Mouse (Mus musculus): Measurements from ENCODE around the gene Acox1.
A peak's percentile ranks its signal among the peaks of the same experiment; 100 is the strongest.

Acox1 gene

DNA sequence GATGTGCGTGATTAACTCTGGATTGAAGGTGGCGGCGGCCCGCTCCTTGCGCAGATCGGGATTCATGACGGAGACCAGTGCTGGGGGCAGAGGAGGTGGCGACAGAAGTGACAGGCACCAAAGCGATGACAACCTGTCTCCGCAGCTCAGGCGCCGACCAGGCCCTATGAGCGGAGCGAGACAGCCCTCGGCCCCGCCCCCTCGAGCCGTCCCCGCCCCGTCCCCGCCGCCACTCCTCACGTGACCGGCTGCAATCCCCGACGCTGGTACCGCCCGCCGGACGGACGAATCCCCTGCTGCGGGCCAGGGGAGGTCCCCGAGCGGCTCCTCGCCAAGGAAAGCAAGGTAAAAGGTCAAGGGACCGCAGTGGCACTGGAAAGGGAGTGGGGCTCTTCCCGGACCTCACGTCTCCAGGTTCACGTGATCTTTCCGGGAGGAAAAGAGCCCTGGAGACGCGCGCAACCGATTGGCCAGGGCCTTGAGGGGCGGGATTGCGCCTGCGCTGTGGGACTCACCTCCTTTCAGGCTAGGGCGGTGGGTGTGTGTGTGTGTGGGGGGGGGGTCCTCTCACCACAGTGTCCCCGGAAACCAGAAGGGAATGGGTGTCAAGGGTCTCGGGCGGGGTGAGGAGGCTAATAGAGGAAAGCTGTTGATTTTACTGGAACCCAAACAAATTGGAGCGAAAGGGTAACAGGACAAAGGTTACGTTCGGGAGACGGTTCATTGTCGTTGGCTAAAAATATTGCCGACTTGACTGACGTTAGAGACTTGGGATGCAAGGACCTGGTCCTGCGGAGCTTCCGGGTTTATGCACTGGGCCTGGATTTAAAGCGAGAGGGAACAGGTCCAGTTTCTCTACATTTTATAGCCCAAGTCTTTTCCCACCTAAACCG is at the start of gene Acox1, which contains the start of gene Ten1:
TSS of gene Acox1 (minus strand) at position 407 of the 893 bp plus-strand sequence.
TSS of gene Ten1 (plus strand) at position 217 of the 893 bp plus-strand sequence.
- peak; percentile 99 for DNase-seq (ENCODE audit: inconsistent age in 2 of 2, low spot score in 1 of 2)

DNA sequence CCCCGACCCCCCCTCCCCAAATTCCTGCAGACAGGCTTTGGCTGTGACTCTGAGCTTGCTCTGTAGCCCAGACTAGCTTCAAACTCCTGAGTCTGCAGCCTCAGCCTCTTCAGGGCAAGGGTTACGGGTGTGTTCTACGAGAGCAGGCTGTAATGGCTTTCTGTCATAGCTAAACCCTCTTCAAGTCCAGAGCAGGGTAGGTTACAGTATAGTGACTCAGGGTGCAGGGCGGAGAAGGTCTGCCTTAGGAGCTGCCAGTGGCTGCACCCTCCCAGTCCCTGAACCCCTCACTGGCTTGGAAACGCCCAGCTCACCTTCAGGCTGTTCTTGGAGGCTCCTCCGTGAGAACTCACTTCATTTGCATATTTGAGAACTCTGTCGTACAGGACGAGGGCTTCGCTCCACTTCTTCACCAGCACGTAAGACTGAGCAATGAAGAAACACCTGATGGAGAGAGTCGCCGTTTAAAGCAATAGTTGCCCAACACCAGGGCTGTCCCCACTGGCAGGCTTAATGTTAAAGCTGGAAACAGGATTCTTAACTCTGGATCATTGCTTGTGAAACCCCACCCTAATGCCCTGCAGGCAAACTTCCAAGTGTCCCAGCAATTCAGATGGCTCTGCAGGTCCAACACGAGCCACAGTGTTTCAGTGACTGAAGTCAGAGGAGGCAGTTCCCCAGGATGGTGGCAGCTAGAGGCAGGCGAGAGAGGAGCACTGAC is 48.8 kb upstream of the Acox1 start:
- no peak for DNase-seq (ENCODE audit: inconsistent age in 2 of 2, low spot score in 1 of 2)

DNA sequence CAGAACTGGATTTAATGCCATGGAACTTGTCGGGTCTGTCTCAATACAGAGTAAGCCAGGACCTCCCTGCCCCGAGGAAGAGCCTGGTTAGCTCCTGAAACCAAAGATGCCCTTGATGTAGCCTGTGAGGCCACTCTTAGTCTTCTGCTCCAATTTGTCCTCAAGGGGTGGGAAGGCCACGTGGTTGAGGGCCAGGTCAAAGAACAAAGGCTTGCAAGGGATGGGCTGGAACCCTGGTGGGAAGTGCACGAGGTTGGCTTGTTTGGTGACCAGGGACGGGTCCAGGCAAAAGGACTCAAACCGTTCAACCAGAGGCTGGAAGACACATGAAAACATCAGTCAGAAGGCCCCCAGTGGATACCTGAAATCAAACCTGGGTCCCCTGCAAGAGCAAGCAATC is 46.8 kb upstream of the Acox1 start:
- DNase-seq (ENCODE audit: inconsistent age in 2 of 2, low spot score in 1 of 2) = no peak

DNA sequence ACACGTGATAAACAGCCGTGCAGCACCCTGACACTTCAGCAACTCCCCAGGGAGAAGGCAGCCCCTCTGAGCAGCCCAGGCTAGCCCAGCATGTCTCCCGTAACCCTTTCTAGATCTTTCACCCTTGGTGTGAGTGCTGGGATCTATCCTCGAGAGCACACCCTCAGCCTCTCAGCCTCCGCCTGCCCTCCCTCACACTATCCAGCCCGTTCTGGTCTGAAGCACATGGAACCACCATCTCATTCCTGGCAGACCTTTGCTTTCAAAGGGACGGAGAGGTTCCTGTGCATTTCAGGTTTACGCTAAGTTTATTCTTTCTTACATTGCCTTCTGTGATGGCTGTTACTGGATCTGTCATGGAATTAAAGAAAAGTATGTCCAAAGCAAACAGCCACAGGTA is 45.7 kb upstream of the Acox1 start:
- no peak for DNase-seq (ENCODE audit: inconsistent age in 2 of 2, low spot score in 1 of 2)

DNA sequence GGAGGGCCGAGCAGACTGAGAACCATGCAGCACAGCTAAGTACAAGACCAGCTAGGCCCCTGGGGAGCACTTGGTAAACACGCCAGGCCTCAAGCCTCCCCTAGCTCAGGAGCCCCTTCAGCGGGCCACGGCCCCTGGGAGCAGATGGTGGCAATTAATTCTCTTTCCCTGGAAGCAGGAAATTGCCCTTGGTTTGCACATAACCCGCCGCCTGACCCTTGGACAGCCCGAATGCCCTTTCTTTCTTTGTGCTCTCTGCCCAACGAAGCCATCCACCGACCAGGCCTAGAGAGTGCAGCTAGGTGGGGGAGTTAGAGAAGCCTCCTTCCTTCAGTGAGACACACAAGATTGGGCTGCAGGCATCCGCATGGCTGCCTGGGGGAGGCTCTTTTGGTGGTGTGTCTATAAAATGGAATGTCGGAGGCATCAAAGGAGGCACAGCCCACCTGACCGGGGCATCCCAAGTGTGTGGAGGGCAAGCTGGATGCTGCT is 42.9 kb upstream of the Acox1 start:
- no peak for DNase-seq (ENCODE audit: inconsistent age in 2 of 2, low spot score in 1 of 2)

DNA sequence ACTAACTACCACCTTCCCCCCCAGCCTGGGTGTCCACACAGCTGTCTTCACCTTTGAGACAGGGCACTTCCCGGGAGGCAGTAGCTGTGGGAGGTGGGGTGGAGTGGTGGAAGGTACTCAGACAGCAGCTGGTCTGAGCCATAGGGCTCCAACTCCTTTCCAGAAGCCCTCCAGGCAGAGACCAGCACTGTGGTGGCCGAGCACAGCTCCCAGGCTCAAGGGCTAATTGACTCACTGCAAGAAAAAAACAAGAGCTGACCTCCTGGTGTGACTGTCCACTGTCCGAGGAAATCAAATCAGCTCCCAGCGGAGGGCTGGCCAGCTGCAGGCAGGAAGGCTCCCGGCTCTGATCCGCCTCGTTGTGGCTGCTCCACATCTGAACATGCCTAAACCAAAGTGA is 41.0 kb upstream of the Acox1 start:
- DNase-seq (ENCODE audit: inconsistent age in 2 of 2, low spot score in 1 of 2) = no peak

DNA sequence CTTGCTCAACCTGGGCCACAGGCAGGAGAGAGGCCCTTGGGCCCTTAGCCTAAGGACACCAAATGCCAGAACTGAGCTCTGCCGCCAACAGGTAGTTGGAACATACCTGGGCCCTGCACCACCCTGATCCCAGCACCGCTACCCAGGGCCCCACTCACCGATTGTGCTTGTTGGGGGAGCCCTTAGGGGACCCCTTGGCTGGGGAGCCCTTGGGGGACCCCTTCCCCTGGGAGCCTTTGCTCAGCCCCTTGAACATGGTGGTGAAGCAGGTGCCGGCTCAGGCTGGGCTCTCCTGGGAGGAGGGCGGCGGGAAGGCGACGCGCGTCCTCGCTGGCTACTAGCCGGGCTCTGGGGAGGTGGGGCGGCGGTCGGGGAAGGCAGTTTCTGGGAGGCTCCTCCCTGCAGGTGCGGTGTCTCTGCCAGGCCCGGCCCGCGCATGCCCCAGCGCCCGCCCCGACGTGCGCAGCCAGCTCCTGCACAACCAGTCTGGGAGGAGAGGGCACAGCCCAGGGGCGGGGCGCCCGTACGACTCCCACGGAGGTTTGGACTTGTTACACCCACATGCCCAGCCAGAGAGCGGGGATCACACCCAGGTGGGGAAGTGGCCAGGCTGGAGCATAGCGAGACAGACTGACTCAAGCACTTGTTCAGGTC is 39.0 kb upstream of the Acox1 start, which contains the start of gene Evpl:
TSS of gene Evpl (minus strand) at position 336 of the 654 bp plus-strand sequence.
- peak in 1 of 2 experiments; percentile 60 for DNase-seq (ENCODE audit: inconsistent age in 2 of 2, low spot score in 1 of 2)

DNA sequence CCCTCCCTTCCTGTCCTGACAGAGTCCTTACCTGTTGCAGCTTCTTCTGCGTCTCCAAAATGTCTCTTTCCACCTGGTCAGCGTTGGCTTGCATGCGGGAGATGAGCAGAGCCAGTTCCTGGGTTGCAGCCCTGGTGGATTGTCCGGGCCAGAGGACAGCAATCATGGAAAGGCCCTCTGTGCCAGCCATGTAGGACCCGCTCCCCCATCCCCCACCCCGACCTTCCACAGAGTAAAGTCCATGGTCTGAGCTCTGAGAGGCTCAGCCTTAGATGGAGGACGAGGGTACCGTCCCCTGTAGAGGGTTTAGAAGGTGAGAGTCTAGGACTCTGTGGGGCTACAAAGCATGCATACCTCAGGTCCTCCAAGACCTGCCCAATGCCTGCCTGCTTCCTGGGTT is 36.1 kb upstream of the Acox1 start:
- no peak for DNase-seq (ENCODE audit: inconsistent age in 2 of 2, low spot score in 1 of 2)

DNA sequence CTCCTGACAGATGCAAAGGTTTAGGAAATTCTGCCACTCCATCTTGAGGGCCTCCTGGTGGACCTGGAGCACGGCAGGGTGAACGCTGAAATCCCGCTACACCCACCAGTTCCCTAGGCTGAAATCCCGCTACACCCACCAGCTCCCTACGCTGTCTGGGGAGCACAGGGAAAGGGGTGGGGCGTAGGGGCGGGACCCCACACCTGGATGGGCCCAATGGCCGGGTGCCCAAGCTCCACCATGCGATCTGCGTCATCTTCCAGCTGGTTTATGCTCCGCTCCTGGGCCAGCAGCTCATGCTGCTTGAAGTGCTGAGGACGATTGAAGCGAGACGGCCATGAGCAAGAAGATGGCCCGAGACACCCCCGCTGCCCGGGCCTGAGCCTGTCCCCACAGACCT is 33.6 kb upstream of the Acox1 start:
- DNase-seq (ENCODE audit: inconsistent age in 2 of 2, low spot score in 1 of 2) = no peak

DNA sequence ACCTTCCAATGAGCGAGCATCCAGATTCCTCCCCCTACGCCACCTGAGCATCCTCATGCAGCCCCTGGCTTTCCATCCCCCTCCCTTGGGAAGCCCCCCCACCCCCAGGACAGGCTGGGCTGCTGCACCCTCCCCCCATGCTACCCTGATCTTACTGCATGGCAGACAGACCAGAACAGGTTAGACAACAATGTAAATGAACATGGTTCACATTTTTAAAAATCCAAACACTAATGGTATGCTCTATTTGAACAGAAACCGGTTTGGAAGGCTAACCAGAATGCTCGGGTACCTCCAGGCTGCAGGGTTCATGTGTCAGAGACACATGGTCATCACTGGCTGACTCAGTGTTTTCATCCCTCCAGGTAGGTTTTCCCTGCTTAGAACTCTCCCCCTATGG is 29.9 kb upstream of the Acox1 start:
- no peak for DNase-seq (ENCODE audit: inconsistent age in 2 of 2, low spot score in 1 of 2)

DNA sequence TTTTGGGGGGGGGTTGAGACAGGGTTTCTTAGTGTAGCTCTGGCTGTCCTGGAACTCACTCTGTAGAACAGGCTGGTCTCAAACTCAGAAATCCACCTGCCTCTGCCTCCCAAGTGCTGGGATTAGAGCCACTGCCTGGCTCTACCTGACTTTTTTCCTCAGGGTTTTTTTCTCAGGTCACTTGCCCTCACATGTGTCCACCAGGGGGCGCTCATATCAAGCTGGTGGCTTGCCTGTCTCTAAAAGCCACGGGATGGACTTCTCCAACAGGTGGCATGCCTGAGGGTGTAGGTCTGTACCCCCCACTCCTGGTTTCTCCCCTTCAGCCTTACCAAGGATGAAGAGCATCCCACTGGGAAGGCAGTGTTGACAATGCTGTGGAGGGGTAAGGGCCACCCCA is 27.6 kb upstream of the Acox1 start:
- DNase-seq (ENCODE audit: inconsistent age in 2 of 2, low spot score in 1 of 2) = peak; percentile 79 to 95

DNA sequence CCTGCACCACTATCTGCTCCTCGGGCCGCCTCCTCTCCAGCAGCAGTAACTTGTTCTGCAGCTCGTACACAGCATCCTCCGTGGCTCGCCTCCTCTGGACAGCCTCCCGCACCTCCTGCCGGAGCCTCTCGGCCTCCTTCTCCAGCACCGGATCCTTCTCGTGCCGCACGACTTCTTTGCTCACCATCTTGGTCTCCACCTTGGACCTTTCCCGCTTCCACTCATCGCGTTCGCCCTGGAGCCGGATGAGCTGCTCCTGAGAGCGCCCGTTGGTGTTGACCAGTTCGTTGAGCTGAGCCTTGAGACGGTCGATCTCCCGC is 23.9 kb upstream of the Acox1 start:
- DNase-seq (ENCODE audit: inconsistent age in 2 of 2, low spot score in 1 of 2) = no peak

DNA sequence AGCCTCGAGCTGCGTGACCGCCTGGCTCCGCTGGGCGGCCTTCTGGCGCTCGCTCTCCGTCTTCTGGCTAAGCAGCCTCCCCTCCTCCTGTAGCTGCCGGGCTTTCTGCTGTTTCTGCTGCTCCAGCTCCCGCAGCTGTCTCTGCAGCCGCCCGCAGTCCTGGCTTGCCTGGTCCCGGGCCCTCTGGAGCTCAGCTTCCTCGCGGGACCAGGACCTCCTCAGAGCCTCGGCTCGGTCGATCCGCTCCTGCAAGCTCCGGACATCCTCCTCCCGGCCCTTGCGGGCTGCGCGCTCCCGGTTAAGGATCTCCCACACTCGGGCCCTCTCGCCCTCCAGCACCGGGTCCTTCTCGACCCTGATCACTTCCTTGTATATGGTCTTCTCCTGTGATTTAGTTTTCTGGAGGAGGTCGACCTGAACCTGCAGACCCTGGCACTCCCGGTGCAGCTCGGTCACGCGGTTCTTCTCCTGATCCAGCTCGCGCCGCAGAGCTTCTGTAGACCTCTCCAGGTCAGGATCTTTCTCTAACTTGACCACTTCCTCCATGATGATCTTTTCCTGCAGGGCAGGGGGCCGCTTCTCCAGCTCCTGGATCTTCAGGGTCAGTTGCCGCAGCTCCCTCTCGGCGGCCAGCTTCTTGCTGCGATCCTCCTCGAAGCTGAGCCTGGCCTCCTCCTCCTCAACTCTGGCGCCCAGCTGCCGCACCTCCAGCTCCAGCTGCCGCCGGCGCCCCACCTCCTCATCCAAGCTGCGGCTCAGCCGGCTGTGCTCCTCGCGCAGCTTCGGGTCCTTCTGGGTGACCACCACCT is 23.3 kb upstream of the Acox1 start:
- DNase-seq (ENCODE audit: inconsistent age in 2 of 2, low spot score in 1 of 2) = peak; percentile 28 to 67

DNA sequence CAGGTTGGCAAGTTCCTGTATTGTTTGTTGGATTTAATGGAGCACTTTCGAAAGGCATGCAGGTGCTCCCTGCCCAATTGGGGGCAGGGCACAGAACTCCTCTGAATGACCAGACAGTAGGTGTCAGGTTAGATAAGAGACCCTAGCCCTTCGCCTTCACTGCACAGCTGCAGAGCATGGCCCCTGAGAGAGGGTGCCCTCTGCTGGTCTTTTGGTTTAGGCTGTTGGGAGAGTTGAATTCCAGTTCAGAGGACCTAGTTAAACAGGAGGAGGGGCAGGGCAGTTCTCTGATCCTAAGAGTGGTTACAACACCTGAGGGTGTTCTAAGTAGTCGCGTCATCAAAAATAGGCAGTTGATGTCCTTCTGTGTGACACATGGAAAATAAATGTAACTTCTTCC is 21.0 kb upstream of the Acox1 start:
- peak; percentile 76 to 91 for DNase-seq (ENCODE audit: inconsistent age in 2 of 2, low spot score in 1 of 2)

DNA sequence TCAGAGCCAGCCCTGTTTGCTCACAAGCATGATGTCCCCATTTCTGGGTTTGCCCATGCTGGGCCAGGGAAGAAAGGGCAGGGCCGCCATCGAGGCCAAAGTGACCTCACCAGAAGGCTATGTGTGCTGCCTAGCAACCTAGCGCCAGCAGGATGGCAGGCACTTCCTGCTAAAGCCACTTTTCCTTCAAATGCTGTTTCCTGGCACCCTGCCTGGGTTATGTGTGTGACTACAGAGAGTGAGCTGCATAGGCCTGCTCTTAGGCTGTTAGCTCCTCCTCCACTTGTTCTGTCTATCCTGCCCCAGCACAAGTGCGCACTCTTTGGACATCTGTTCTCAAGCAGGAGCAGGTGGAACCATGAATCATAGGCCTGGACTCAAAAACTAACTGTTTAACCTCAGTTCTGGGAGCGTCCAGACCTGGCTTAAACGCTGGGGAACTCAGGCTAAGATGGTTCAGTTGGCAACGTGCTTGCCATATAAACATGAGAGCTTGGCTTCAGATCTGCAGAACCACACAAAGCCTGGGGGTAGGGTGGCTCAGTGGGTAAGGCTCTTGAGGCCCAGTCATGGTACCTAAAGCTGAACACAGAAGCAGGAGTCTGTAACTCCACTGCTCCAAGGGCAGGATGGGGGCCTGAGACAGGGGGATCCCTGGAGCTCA is 20.0 kb upstream of the Acox1 start:
- DNase-seq (ENCODE audit: inconsistent age in 2 of 2, low spot score in 1 of 2) = peak; percentile 97 to 98

DNA sequence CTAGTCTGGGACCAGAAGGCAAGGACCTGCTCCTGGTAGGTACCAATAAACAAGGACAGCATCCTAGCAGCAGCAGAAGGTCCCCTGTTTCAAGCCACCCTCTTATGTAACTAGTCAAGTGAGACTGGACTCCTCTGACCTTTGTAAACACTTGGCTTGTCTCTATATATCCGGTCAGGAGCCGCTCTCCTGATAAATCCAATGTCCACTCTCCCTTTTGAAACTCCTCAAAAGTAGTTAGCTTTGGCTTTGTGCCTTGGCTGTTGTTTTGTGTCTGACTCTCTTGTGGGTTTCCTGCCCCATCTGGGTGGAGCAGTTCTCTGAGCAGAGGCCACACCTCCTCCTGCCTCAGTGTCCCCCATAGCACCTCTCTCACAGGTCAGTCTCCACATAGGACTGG is 19.4 kb upstream of the Acox1 start:
- DNase-seq (ENCODE audit: inconsistent age in 2 of 2, low spot score in 1 of 2) = no peak

DNA sequence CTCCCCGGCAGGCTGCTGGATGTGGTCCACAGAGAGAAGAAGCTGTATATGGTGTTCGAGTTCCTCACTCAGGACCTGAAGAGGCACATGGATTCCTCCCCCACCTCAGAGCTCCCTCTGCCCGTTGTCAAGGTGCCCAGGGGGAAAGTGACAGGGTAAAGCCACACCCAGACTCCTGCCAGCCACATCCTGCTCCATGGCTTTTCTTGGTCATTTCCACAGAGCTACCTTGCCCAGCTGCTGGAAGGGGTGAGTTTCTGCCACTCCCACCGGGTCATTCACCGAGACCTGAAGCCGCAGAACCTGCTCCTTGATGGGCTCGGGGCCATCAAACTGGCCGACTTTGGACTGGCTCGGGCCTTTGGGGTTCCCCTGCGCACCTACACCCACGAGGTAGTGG is 17.7 kb upstream of the Acox1 start:
- no peak for DNase-seq (ENCODE audit: inconsistent age in 2 of 2, low spot score in 1 of 2)

DNA sequence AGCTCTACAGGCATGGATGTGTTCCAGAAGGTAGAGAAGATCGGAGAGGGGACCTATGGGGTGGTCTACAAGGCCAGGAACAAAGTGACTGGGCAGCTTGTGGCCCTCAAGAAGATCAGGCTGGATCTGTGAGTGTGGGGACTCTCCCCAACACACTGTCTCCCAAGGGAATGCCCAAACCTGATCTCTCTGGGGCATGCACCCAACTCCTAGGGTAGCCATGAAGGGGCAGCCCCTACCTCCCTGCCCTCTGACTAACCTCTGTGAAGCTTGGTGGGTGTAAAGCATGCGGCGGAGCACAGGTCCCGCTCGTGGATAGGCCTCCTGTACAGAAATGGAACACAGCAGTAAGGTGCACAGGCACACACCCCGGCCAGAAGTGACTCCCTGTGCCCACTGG is 17.1 kb upstream of the Acox1 start:
- DNase-seq (ENCODE audit: inconsistent age in 2 of 2, low spot score in 1 of 2) = no peak

DNA sequence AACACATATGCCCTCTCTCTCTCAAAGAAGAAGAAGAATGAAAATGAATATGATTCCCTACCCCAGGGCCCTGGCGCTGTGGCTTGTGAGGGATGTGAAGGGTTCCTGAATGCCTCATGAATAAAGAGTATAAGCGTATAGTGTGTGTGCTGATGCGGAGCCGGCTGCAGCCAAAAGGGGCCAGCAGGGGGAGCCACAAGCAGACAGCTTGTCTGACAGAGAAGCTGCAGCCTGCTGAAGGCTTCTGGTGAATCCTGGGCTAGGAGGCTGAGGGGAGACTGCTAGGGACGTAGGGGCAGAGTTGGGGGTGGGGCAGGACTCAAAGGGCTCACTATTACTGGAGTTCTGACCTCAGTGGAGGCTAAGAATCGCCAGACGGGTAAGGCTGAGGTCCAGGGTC is 16.3 kb upstream of the Acox1 start:
- no peak for DNase-seq (ENCODE audit: inconsistent age in 2 of 2, low spot score in 1 of 2)

DNA sequence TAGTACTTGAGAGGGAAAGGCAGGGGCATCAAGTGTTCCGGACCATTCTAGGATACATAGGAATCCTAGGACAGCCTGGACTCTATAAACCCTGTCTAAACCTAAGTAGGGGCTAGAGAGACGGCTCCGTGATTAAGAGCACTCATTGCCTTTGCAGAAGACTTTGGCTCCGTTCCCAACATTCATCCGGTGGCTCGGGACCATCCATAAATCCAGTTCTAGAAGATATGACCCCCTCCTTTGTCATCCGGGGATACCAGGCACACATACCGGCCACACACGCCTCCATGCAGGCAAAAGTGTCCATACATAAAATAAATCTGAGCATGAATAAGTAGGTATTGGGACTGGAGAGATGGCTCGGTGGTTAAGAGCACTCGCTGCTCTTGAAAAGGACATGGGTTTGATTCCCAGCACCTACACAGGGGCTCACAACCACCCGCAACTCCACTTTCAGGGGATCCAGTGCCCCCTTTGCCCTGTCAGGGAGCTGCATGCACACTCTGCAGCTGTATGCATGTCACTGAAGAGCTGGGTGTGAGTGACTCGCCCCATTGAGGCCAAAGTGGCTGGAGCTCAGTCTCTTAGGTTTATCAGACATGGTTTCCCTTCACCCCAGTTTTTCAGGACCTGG is 15.1 kb upstream of the Acox1 start:
- no peak for DNase-seq (ENCODE audit: inconsistent age in 2 of 2, low spot score in 1 of 2)
